Mouse (Mus musculus) megakaryocyte-erythroid progenitor cell, adult 5-6 weeks (primary cell): Measurements from ENCODE around the gene Cldn13. TPM values are rescaled to one million over a fixed set of nuclear protein-coding genes. Genes with fewer than 3 reads are reported as not detected.

Experiments used
- total RNA-seq, 2 experiments: library from RNA; stranded (forward) in 1 of 2; stranded (reverse) in 1 of 2; fragments of 200-1000, 215-1000 nt in 1 of 2; fragments of >200 nt in 1 of 2; fragmentation: Nextera tagmentation in 1 of 2; gene quantifications; 2 replicates each; pipeline ENCODE4 v1.2.3; 2014 to 2017

Gene Cldn13
- total RNA-seq, 2 experiments from 2014 or later = 123 to 177 TPM

Other genes with a start within 250 kb of the Cldn13 start
- gene Limk1, start 226.9 kb downstream of the Cldn13 start, total RNA-seq (2014; fragmentation: Nextera tagmentation) = 6.9 and 8.4 TPM in 2 replicates
- 3.3 and 3.8 TPM in 2 replicates for gene Limk1, start 226.9 kb downstream of the Cldn13 start, total RNA-seq (2017)
- gene Eln, start 168.2 kb downstream of the Cldn13 start, total RNA-seq (2014; fragmentation: Nextera tagmentation) = not detected in 2 replicates
- not detected in 2 replicates for gene Eln, start 168.2 kb downstream of the Cldn13 start, total RNA-seq (2017)
- gene Tmem270, start 8.8 kb downstream of the Cldn13 start, total RNA-seq (2014; fragmentation: Nextera tagmentation) = not detected in 2 replicates
- gene Tmem270, start 8.8 kb downstream of the Cldn13 start, total RNA-seq (2017) = not detected in 2 replicates
- 9.9 and 12.8 TPM in 2 replicates for gene Mettl27, start 16.8 kb upstream of the Cldn13 start, total RNA-seq (2014; fragmentation: Nextera tagmentation)
- gene Mettl27, start 16.8 kb upstream of the Cldn13 start, total RNA-seq (2017) = 6.5 and 18.5 TPM in 2 replicates
- gene Cldn4, start 31.4 kb upstream of the Cldn13 start, total RNA-seq (2014; fragmentation: Nextera tagmentation) = not detected in 2 replicates
- gene Cldn4, start 31.4 kb upstream of the Cldn13 start, total RNA-seq (2017) = not detected in 2 replicates
- not detected in 2 replicates for gene Cldn3, start 70.7 kb upstream of the Cldn13 start, total RNA-seq (2014; fragmentation: Nextera tagmentation)
- not detected in 2 replicates for gene Cldn3, start 70.7 kb upstream of the Cldn13 start, total RNA-seq (2017)
- gene Abhd11, start 93.6 kb upstream of the Cldn13 start, total RNA-seq (2014; fragmentation: Nextera tagmentation) = 55.8 and 82.2 TPM in 2 replicates
- 36.9 and 46.7 TPM in 2 replicates for gene Abhd11, start 93.6 kb upstream of the Cldn13 start, total RNA-seq (2017)
- 0.17 and 0.98 TPM in 2 replicates for gene Stx1a, start 108.0 kb upstream of the Cldn13 start, total RNA-seq (2014; fragmentation: Nextera tagmentation)
- not detected in 2 replicates for gene Stx1a, start 108.0 kb upstream of the Cldn13 start, total RNA-seq (2017)
- gene Dnajc30, start 148.7 kb upstream of the Cldn13 start, total RNA-seq (2014; fragmentation: Nextera tagmentation) = 15.7 and 16.1 TPM in 2 replicates
- 3.7 and 9.2 TPM in 2 replicates for gene Dnajc30, start 148.7 kb upstream of the Cldn13 start, total RNA-seq (2017)
- gene Bud23, start 149.4 kb upstream of the Cldn13 start, total RNA-seq (2014; fragmentation: Nextera tagmentation) = 93.5 and 138 TPM in 2 replicates
- gene Bud23, start 149.4 kb upstream of the Cldn13 start, total RNA-seq (2017) = 68.0 and 104 TPM in 2 replicates
- not detected in 2 replicates for gene Vps37d, start 162.7 kb upstream of the Cldn13 start, total RNA-seq (2014; fragmentation: Nextera tagmentation)
- gene Vps37d, start 162.7 kb upstream of the Cldn13 start, total RNA-seq (2017) = 0.38 TPM in 1 of 2 replicates, not detected in the other
- gene Mlxipl, start 174.4 kb upstream of the Cldn13 start, total RNA-seq (2014; fragmentation: Nextera tagmentation) = not detected in 2 replicates
- not detected in 2 replicates for gene Mlxipl, start 174.4 kb upstream of the Cldn13 start, total RNA-seq (2017)
- 11.6 and 13.3 TPM in 2 replicates for gene Tbl2, start 234.1 kb upstream of the Cldn13 start, total RNA-seq (2014; fragmentation: Nextera tagmentation)
- 19.8 and 20.4 TPM in 2 replicates for gene Tbl2, start 234.1 kb upstream of the Cldn13 start, total RNA-seq (2017)